Mouse (Mus musculus) heart, embryonic 15.5 days (tissue): Measurements from ENCODE around the gene Osbpl6. TPM values are rescaled to one million over a fixed set of nuclear protein-coding genes. Genes with fewer than 3 reads are reported as not detected.
"Not testable (repeated sequence)": the region's sequence is repeated elsewhere in the genome, so short reads cannot be mapped to it uniquely, and the experiment has no call there.

Experiments used
- ATAC-seq: fragments of 200-750 bp; cut with Nextera tagmentation; replicated peaks from 2 replicates; pipeline ENCODE4 v1.8.0; 2017; ENCODE audit warnings: low read depth, moderate TSS enrichment; ENCODE audit not compliant: insufficient number of reproducible peaks, insufficient read depth, low FRiP score
- H3K27ac ChIP-seq: fragments of 300-500 bp; sonication (generic); 2 replicates; pipeline ENCODE4 v1.5.1; 2015; ENCODE audit warnings: mild to moderate bottlenecking, inconsistent platforms
- H3K27me3 ChIP-seq: fragments of 300-500 bp; sonication (generic); 2 replicates; pipeline ENCODE4 v1.6.1; 2015; ENCODE audit warnings: inconsistent platforms
- H3K36me3 ChIP-seq: fragments of 300-500 bp; sonication (generic); 2 replicates; pipeline ENCODE4 v1.6.1; 2015; ENCODE audit warnings: mild to moderate bottlenecking, inconsistent platforms
- H3K4me1 ChIP-seq: fragments of 300-500 bp; sonication (generic); replicated peaks from 2 replicates; pipeline ENCODE4 v1.6.1; 2015; ENCODE audit warnings: inconsistent platforms
- H3K4me2 ChIP-seq: fragments of 300-500 bp; sonication (generic); 2 replicates; pipeline ENCODE4 v1.6.1; 2015; ENCODE audit warnings: inconsistent platforms, mild to moderate bottlenecking, moderate library complexity
- H3K4me3 ChIP-seq: fragments of 300-500 bp; sonication (generic); 2 replicates; pipeline ENCODE4 v1.5.1; 2015; ENCODE audit warnings: mild to moderate bottlenecking, inconsistent platforms
- H3K9ac ChIP-seq: fragments of 300-500 bp; sonication (generic); 2 replicates; pipeline ENCODE4 v1.6.1; 2015; ENCODE audit warnings: mild to moderate bottlenecking, inconsistent platforms
- H3K9me3 ChIP-seq: fragments of 300-500 bp; sonication (generic); replicated peaks from 2 replicates; pipeline ENCODE4 v1.6.1; 2016; ENCODE audit warnings: inconsistent platforms
- WGBS: fragments of 180-500 bp; shearing (Covaris S2); methylation state at CpG from one replicate; pipeline ENCODE4 v1.1.7; 2015; ENCODE audit warnings: mixed read lengths; 5-methylcytosine and 5-hydroxymethylcytosine counted together
- polyA plus RNA-seq: library from polyadenylated mRNA; unstranded; fragments of >200 nt; fragmentation: Nextera tagmentation; extraction: Ambion mirVana; gene quantifications from 2 replicates; pipeline ENCODE4 v1.2.1, GENCODE M21; 2015

The Osbpl6 gene
- polyA plus RNA-seq, 1 experiment from 2014 or later: 3.9 TPM

GRCm38 (mm10) chr2:76621724-76622123 is 215.4 kb downstream of the Osbpl6 start:
- Histone ChIP-seq H3K27ac (no peak overlapping the region), H3K4me3 (no peak overlapping the region), H3K36me3 (peaks cover 38% of the 10 kb centered on the region), H3K4me2 (no peak overlapping the region), H3K9ac (no peak overlapping the region), H3K9me3 (0 out of 2 replicates have a peak, but pooled peaks cover 8% of the 10 kb centered on the region), H3K27me3 (no peaks in the 10 kb centered on the region), H3K4me1 (no peaks in the 10 kb centered on the region)
- ATAC-seq: no peak
- 68% methylated on average over 1 of the region's 1 CpGs for WGBS

GRCm38 (mm10) chr2:76622316-76622715 is 216.0 kb downstream of the Osbpl6 start:
- not testable (repeated sequence) for H3K4me1 ChIP-seq, H3K4me3 ChIP-seq, H3K27me3 ChIP-seq, H3K9me3 ChIP-seq, H3K9ac ChIP-seq, ATAC-seq, H3K4me2 ChIP-seq, H3K27ac ChIP-seq
- H3K36me3 ChIP-seq: peaks cover 44% of the 10 kb centered on the region
- 82% methylated on average over 2 of the region's 2 CpGs for WGBS

- Histone ChIP-seq H3K9ac (no peak overlapping the region), H3K4me3 (no peak overlapping the region), H3K4me1 (no peaks in the 10 kb centered on the region), H3K27ac (no peak overlapping the region), H3K27me3 (no peaks in the 10 kb centered on the region), H3K36me3 (peaks cover 83% of the 10 kb centered on the region), H3K9me3 (0 out of 2 replicates have a peak, but pooled peaks cover 8% of the 10 kb centered on the region), H3K4me2 (no peak overlapping the region)
- no peak for ATAC-seq
- 77% methylated on average over 12 of the region's 12 CpGs for WGBS
Observed at GRCm38 (mm10) chr2:76630293-76630692, 224.0 kb downstream of the Osbpl6 start.

- ATAC-seq: no peak
- Histone ChIP-seq H3K27ac (no peak overlapping the region), H3K9ac (no peak overlapping the region), H3K4me3 (no peak overlapping the region), H3K9me3 (no peaks in the 10 kb centered on the region), H3K27me3 (no peaks in the 10 kb centered on the region), H3K4me2 (no peak overlapping the region), H3K4me1 (no peaks in the 10 kb centered on the region), H3K36me3 (peaks cover 83% of the 10 kb centered on the region)
- 92% methylated on average over 4 of the region's 4 CpGs for WGBS
Observed at GRCm38 (mm10) chr2:76631600-76631999, 225.3 kb downstream of the Osbpl6 start.

- WGBS: 94% methylated on average over 2 of the region's 2 CpGs
- H3K27me3 ChIP-seq: no peaks in the 10 kb centered on the region
Observed at GRCm38 (mm10) chr2:76639637-76640036, 233.3 kb downstream of the Osbpl6 start.

GRCm38 (mm10) chr2:76643801-76644200 is 237.5 kb downstream of the Osbpl6 start:
- Histone ChIP-seq H3K27ac (no peak overlapping the region), H3K9ac (no peak overlapping the region), H3K36me3 (peaks cover 23% of the 10 kb centered on the region), H3K4me3 (no peak overlapping the region), H3K4me2 (no peak overlapping the region), H3K9me3 (no peaks in the 10 kb centered on the region), H3K27me3 (no peaks in the 10 kb centered on the region), H3K4me1 (peaks cover 12% of the 10 kb centered on the region)
- no peak for ATAC-seq

More at GRCm38 (mm10) chr2:76639637-76640036, 233.3 kb downstream of the Osbpl6 start:
- no peak overlapping the region for H3K4me3 ChIP-seq
- peaks cover 52% of the 10 kb centered on the region for H3K36me3 ChIP-seq
- ATAC-seq: no peak
- no peaks in the 10 kb centered on the region for H3K9me3 ChIP-seq
- no peak overlapping the region for H3K27ac ChIP-seq
- no peak overlapping the region for H3K9ac ChIP-seq
- H3K4me2 ChIP-seq: no peak overlapping the region
- no peaks in the 10 kb centered on the region for H3K4me1 ChIP-seq

- under 1% methylated on average over 29 of the region's 32 CpGs for WGBS
- H3K9me3 ChIP-seq: no peaks in the 10 kb centered on the region
- peaks cover 5% of the 10 kb centered on the region for H3K36me3 ChIP-seq
- peak overlapping the region; percentile 87 for H3K27ac ChIP-seq
- ATAC-seq: peak; percentile 47
- H3K4me2 ChIP-seq: peak overlapping the region; percentile 94
- peak overlapping the region; percentile 90 for H3K9ac ChIP-seq
- no peaks in the 10 kb centered on the region for H3K27me3 ChIP-seq
- H3K4me3 ChIP-seq: peak overlapping the region; percentile 85
- peaks cover 14% of the 10 kb centered on the region for H3K4me1 ChIP-seq
Observed at GRCm38 (mm10) chr2:76647441-76647869, 241.1 kb downstream of the Osbpl6 start.

- H3K4me3 ChIP-seq: peak within 1 kb of the TSS; percentile 85
- WGBS: under 1% methylated on average over 37 of the region's 42 CpGs
- peak; percentile 98 for ATAC-seq
Observed at GRCm38 (mm10) chr2:76647883-76648570, 241.7 kb downstream of the Osbpl6 start, which contains the start of the genes Prkra and Pjvk. Prkra (minus strand) TSS chr2:76648015. Pjvk (plus strand) TSS chr2:76648476.

GRCm38 (mm10) chr2:76648666-76649141 is 242.4 kb downstream of the Osbpl6 start:
- Histone ChIP-seq H3K36me3 (no peaks in the 10 kb centered on the region), H3K9me3 (no peaks in the 10 kb centered on the region), H3K4me2 (peak overlapping the region; percentile 94), H3K9ac (peak overlapping the region; percentile 43; the same call in 1 of the 2 replicates), H3K4me1 (peaks cover 14% of the 10 kb centered on the region), H3K27ac (peak overlapping the region; percentile 87), H3K27me3 (no peaks in the 10 kb centered on the region), H3K4me3 (peak overlapping the region; percentile 85)
- 0 out of 2 replicates have a peak, but pooled peaks have one; percentile 6 for ATAC-seq
- WGBS: 29% methylated on average over 13 of the region's 13 CpGs

More at GRCm38 (mm10) chr2:76647883-76648570, 241.7 kb downstream of the Osbpl6 start, which contains the start of the genes Prkra and Pjvk:
- no peaks in the 10 kb centered on the region for H3K27me3 ChIP-seq
- peak within 1 kb of the TSS; percentile 87 for H3K27ac ChIP-seq
- peaks cover 14% of the 10 kb centered on the region for H3K4me1 ChIP-seq
- peak within 1 kb of the TSS; percentile 94 for H3K4me2 ChIP-seq
- H3K36me3 ChIP-seq: no peaks in the 10 kb centered on the region
- peak within 1 kb of the TSS; percentile 90 for H3K9ac ChIP-seq
- H3K9me3 ChIP-seq: no peaks in the 10 kb centered on the region
